Mouse (Mus musculus) spleen, postnatal 4 days (tissue): Measurements from ENCODE around the gene Tepp.
A peak's percentile ranks its signal among the peaks of the same experiment; 100 is the strongest.

Source experiments
- DNase-seq, 2 experiments: peaks; one replicate each; pipeline ENCODE4 v3.0.0; 2022; ENCODE audit warnings: low spot score in 2 of 2

Gene Tepp

DNA sequence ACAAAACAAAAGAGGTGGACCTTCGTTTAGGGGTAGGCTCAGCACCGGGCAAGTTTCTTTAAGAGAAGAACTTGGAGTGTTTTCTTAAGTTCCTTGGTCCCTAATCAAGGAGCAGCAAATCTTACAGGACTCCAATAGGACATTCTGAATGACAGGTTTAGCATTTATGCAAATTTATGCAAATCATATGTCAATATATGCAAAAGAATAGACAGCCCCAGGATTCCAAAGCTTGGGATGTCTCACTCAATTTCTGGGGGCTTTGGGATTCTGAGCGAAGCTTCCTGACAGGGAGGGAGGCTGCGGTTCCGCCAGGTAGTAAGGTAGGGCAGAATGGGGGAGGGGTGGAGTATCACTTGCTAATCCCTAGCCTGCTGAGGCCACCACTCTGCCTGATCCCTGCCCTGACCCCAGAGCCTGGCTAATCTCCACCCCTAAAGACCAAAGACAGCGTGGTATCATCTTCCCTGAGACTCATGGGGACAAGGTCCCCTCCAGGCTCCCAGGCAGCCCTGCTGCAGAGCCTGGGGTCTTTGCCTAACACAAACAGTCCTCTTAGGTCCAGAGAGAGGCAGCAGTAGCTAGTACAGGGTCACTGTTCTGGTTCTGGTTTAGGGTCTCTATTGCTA is at the start of gene Tepp:
Tepp (plus strand) TSS at position 225 of the 629 bp plus-strand sequence.
- no peak for DNase-seq

DNA sequence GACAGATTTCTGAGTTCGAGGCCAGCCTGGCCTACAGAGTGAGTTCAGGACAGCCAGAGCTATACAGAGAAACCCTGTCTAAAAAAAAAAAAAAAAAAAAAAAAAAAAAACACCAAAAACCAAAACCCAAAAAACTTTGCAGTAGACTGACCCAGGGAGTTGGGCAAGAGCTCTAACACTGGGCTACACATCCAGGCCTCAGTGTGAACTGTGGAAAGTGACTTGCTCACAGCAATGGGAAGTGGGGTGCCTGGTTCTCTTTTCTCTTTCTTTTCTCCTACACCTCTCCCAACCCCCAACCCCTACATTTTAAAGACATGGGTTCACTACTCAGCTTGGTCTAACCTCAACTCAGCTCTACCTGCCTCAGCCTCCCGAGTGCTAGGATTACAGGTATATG is 48.2 kb upstream of the Tepp start:
- no peak for DNase-seq

DNA sequence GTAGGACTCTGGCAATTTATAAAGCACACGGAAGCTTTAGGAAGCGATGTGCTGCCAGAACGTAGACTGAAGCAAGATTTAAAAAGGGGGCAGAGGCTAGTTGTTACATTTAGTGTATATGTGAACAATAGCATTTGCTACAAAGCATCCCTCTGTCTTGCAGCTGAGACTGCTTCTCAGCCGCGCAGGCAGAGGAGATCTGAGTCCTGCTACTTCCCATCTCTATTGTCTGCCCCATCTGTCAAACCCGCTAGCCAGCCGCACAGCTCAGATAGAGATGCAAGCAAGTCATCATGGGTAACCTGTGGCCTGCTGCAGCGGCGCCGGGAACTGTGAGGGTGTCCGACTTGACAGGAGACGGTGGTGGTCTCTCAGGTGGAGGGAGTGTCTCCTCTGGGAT is 39.9 kb upstream of the Tepp start:
- no peak for DNase-seq

DNA sequence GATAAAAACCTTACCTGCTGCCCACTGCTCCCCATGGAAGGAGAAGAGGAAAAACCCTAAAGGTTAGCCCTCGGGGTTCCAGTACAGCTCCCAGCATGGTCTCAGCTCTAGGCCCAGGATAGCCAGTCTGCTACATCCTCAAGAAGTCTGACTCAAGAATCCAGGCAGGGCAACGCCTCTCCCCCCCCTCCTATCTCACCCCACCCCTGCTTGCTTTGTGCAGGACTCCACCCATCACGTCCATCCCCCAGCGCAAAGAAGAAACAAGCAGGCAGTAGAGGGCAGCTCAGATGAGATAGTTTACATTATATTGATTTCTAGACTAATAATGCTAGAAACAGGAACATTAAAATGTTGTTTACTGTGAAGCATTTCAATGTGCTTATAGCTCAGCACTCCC is 38.5 kb upstream of the Tepp start:
- no peak for DNase-seq

DNA sequence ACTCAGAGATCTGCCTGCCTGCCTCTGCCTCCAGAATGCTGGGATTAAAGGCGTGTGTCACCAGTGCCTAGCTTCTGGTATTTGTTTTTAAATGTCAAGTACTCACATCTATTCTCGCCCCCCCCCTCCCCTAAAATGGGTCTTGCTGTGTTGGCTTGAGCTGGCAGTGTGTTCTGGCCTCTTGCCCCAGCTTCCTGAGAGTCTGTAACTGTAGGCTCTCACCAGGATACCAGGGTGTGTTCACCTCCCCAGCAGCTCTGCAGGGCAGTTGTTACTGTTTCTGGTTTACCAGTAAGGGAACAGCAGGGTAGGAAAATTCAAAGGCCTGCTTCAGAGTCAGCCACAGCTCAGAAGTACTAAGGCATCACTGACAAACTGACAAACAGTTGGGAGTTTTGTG is 37.5 kb upstream of the Tepp start:
- DNase-seq = no peak

DNA sequence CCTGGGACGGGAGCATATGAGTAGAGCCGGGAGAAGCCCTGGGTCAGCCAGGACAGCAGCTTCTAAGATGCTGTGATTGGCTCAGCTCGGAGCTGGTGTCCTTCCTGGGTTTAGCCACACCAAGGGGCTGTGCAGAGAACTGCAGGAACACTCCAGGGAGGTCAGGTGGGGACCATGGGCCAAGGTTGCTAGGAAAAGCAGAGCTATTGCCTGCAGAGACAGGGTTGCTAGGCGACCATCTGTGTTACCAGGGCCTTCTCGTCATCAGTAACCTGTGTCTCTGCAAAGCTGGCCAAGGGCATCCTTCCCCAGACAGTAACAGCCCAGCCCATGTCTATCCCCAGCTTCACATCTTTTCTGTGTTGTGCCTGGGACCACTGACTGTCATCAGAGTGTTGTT is 28.9 kb upstream of the Tepp start:
- no peak for DNase-seq

DNA sequence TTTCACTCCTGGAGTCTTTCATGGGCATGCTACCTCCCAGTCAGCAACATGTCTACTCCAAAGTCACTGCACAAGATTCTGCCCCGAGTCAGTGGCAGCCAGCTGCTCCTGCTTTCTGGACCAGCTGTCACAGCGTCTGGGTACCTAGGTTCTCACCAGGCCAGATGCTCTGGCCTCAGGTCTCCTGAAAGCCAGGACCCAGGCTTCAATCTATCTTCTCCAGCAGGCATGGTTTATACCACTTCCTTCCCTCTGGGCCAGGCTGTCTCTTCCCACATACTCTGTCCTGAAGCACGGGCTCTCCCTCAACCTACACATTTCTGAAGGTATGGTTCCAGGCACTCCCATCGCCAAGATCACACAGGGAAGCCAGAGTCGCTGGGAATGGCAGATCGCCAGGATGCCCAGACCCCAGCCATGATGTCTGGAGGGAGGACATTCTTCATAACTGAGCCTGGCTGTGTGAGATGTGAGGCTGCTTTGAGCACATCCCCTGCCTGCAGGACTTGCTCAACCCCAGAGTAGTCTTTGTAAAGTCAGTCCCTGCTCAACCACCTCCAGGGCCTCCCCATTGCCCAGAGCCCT is 21.2 kb upstream of the Tepp start:
- DNase-seq = no peak

DNA sequence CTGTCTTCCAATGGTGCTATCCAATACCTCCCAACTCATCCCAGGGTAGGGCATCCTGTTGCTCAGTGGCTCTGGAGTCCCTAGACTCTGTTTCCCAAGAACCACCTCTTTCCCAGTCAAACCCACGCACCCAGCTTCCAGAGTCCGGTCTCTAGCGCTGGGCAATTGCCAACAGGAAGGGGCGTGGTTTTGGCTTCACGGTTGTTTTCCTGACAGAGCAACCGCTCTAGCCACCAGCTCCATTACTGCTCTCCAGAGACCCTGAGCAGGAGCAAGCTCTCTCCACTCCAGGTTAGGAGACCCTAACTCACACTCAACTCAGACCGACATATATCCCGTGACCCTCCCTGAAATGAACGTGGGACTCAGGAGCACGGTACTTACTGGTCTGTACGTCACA is 17.2 kb upstream of the Tepp start:
- peak; percentile 45 to 69 for DNase-seq

DNA sequence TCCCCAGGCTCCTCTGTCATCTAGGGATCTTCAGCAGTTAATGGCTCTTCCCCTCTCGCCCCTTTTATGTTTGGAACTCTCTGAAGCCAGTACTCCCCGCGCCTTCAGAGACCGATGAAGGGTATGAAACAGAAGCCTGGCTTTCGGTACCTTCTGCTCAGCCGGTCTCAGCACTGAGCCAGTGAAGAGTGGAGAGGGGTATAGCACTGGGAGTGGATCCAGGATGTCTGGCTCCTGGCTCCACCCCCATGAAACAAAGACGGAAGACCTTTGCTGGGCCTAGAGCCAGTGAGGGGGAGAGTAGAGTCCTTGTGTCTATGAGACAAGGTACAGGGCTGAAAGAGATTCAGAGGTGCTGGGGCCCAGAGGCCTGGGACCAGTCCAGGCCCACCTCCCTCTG is 16.5 kb upstream of the Tepp start:
- no peak for DNase-seq

DNA sequence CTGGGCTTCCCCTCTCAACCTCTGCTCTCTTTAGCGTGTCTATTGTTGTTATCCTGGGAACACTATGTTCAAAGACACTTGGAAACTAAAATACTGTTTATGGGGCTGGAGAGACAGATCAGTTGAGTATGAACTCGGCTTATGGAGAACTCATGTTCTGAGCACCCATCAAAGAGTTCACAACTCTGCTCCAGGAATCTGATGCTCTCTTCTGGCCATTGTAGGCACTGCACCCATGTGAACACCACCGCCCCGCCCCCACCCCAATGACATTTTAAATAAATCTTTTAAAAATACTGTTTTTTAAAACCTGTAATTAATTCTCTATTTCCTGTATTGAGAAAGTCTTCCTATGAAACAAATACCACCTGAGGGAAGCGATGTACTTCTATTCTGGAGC is 8.0 kb upstream of the Tepp start:
- no peak for DNase-seq

DNA sequence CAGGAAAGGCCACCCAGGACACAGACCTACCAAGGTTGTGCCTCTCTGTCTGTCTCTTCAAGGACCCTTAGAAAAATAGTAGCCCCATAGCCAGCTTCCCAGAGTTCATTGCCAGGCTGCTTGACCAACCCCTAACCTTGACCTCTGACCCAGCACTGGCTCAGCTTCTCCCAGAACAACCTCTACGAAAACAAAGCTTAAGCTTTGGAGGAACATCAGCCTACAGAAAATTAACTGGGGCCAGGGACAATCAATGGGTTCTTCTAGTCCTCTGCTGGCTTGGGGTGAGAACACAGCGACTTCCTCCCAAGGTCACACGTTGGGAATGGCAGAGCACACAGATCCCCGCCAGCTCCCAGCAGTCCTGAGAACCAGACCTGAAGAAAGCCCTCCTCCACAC is 4.8 kb upstream of the Tepp start:
- DNase-seq = no peak

DNA sequence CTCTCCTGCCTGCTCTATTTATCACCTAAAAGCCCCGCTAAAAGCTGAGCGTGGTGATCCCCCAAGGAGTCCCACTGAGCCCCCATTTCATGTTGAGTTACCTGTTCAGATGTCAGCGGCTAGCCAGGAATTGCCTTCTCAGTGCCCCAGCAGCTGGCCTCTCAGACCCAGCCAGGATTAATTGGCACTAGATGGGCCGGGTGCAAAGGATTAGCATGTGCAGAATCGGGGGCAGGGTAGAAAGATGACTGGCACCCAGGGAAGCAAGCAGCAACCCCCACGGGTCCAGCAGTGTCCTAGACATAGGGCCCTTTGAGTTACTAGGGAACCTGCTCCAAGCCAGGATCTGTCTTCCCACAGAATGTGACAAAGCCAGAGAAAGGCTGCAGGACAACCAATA is 3.9 kb upstream of the Tepp start, which contains the start of gene Cngb1:
Cngb1 (minus strand) TSS at position 155 of the 400 bp plus-strand sequence.
- no peak for DNase-seq

DNA sequence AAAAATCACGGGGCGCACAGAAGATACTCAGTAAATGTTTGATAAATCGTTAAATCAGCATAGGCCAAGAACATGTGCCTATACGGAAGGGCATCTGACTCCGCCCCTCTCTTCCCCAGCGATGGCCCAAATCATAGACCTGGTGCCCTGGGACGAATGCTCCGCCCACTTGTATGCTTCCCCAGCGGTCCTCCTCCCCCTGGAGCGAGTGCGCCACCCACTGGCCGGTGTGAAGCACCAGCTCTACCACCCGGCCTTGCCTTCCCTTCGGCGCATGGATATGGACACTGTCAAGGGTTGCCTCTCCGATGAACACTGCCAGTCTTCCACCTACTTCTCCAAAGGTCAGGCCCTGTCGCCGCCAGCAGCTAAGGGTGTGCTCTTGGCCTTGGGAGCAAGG is 2.5 kb downstream of the Tepp start:
- peak in 1 of 2 experiments; percentile 27 for DNase-seq

DNA sequence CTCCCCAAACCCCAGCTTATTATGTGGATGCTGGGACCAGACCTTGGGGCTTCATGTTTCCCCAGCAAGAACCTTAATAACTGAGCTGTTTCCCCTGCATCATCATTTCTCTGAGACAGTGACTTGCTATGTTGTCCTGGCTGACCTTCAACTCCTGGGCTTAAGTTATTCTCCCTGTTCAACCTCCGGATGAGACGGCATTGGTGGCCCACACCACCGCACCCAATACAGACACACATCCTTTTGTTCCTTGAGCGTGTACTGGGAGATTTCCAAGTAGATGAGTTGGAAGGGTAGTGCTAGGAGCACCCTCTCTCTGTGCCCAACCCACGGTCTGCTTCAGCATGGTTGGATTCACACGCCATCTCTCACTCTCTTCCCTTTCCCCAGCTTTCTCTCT is 3.5 kb downstream of the Tepp start:
- no peak for DNase-seq

DNA sequence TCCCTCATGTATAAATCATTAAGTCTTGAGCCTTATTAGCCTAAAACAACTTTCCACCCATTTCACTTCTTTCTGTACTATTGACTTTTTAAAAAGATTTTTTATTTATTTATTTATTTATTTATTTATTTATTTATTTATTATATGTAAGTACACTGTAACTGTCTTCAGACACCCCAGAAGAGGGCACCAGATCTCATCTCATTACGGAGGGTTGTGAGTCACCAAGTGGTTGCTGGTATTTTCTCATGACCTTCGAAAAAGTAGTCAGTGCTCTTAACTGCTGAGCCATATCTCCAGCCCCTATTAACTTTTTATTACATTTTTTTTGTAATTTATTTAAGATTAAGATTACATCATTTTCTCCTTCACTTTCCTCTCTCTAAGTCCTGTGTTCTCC is 4.3 kb downstream of the Tepp start:
- DNase-seq = no peak

DNA sequence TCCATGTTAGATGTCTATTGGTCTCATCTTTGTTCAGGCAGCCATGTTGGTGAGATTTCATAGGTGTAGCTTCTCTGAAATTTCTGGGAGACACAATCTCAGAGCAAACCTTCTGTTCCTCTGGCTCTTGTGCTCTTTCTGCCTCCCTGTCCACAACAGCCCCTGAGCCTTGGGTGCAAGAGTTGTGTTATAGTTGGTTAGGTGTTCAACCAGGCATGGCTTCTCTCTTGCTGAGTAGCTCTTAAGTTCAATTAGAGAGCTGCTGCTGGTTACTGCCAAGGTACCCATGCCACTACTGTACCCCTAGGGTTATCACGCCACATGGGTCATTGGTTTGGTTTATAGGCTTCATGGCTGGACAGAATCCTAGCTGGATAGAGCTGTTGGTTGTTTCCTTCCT is 5.0 kb downstream of the Tepp start:
- no peak for DNase-seq

DNA sequence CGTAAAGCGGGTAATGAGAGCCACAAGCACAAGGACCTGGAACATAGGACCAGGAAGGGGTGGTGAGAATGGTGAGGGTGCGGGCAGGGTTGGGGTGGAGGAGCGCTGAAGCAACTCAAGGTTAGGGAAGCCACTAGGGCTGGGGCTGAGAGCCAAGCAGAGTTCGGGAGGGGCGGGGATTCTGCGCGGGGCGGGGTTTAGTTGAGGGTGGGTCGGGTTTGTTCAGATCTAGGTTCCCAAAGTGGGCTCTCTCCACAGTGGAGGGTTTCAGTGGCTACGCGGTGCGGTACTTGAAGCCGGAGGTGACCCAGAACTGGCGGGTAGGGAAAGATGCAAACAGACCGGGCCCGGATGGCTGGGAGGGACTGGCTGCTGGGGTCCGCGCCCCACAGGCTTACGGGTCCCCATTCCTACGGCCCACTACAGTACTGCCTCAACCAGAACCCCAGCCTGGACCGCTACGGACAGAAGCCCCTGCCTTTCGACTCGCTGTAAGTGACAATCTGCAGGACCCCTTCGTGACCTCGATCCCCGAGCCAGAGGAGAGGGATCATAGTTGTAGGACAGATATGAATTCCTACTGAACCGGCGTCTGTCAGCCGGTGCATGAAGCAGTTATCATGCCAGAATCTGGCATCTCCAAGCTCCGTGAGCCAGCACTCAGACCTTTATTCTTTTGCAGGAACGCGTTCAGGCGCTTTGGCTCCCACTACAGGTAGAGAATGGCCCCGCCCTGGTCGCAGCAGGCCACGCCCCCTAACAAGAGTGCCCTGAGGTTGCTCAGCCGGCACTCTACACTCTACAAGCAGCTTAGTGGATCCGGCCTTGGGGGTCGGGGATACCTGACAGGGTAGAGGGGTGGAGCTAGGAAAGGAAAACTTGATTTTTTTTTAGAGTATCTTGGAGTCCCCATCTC is 10.1 kb downstream of the Tepp start:
- peak; percentile 60 to 82 for DNase-seq

DNA sequence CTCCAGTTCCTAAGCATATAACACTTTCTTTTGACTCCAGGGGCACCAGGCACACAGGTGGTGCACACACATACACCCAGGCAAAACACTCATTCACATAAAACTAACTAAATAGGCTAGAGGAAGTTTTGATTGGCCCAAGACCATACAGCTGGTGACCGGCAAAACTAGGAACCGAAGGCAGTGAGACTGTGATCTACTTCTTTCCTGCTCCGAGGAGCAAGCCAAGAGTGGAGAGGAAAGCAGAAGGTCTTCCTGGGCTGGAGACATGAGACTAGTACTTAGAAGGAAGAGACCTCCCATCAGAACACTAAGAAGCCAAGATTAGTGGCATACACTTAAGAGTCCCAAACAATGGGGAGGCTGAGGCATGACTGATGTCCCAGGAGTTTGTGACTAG is 12.8 kb downstream of the Tepp start:
- DNase-seq = no peak

DNA sequence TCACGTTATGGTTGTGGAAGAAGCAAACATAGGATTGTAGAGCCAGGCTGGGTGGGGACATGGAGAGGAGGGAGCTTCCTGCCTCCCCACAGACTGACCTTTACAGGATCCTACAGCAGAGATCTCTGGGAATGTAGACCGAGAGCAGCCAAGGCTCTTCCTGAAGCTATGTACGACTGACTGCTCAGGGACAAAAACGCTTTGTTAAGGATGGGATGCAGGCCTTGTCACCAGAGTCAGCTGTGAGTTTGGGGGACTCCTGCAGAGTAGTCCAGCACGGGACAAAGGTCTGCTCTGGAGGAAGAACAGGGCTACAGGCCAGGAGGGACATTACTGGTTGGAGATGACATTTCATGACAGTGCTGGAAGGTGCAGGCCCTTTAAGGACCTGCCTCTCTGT is 14.3 kb downstream of the Tepp start:
- no peak for DNase-seq

DNA sequence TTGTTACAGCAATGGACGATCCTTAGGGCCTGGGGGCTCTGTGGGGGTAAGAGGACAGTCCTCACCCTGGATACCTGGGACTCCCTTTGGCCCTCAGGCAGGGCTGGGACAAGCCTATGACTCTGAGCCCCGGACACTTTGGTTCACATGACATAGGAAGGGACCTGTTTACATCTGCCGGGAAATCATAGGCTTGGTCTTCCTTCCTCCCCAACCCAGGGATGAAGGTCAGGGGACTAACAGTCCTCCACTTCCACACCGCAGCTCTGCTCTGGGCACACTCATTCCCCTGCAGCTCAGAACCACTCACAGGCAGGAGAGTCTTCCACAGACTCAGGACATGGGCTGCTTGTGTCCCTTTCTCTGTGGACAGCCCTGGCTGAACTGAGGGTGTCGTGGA is 16.5 kb downstream of the Tepp start:
- no peak for DNase-seq

DNA sequence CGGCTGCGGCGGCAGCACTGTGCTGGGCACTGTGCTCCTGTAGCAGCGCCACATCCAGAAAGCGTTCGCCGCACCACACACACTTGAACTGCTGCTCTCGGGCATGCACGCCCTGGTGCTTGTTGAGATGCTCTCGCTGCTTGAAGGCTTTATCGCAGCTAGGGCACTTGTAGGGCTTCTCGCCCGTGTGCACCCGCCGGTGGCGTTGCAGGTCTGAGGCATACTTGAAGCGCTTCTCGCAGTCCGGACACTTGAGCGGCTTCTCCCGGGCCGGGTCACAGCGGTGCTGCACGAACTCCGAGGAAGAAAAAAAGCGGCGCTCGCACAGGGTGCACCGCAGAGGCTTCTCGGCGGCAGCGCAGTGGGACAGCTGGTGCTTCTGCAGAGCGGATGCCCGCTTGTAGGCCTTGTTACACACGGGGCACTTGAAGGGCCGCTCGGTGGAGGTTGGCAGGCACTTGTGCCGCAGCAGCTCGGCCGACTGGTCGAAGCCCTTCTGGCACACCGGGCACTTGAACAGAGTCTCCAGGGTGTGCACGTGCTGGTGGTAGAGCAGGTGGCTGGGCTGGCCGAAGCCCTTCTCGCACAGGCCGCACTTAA is 17.6 kb downstream of the Tepp start:
- DNase-seq = no peak

DNA sequence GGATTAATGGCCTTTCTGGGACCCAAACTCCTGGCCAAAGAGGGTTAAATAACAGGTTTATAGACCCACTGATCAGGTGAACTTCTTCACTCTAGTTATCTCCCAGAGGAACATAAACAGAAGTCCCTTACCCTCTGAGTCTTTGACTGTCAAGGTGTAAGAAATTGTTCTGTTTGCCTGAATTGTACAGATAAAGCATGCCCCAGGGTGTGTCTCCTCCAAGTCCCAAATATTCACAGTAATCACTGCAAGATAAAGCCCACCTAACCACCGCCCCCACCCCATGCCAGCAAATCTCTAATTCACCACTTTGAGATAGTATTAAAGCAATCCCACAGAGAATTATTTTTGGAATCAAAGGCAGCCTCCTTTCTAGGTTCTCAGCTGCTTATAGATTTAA is 20.0 kb downstream of the Tepp start:
- no peak for DNase-seq
